Mouse (Mus musculus): ENCODE results near the gene Rc3h1. TPM values are rescaled to one million over a fixed set of nuclear protein-coding genes. Genes with fewer than 3 reads are reported as not detected.

Rc3h1 gene
- polyA plus RNA-seq, 1 experiment from 2014 or later, result 9.3 TPM

DNA sequence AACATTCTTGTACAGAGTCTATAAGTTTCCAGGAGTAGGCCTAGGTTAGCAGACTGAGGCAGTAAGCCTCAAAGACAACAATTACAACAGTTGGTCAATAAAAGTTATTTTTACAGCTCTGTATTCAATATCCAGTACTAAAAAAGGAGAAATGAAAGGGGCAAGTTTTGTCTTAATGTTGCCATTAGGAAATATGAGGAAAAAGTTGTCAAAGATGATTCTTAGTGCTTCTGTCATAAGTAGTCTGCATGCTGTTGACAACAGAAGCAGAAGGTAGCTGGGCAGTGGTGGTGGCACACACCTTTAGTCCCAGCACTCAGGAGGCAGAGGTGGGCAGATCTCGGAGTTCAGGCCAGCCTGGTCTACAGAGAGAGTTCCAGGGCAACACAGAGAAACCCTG is 13.2 kb downstream of the Rc3h1 start:
- 96% methylated on average over 1 of the region's 1 CpGs for WGBS (ENCODE audit: insufficient replicate concordance)
- no peaks in the 10 kb centered on the region for H3K9me3 ChIP-seq (replicated peaks; ENCODE audit: control insufficient read depth, low read length)
- no peak overlapping the region for H3K27ac ChIP-seq (ENCODE audit: low read depth, low read length)
- H3K27me3 ChIP-seq (ENCODE audit: control insufficient read depth, insufficient read depth, low read length), result no peaks in the 10 kb centered on the region
- ATAC-seq (replicated peaks; ENCODE audit: insufficient number of reproducible peaks, low FRiP score, low TSS enrichment), result no peak
- H3K4me2 ChIP-seq, result no peak overlapping the region
- no peaks in the 10 kb centered on the region for H3K36me3 ChIP-seq (ENCODE audit: control insufficient read depth, insufficient read depth, low read length)
- peaks cover 10% of the 10 kb centered on the region for H3K4me1 ChIP-seq (ENCODE audit: control insufficient read depth, insufficient read depth, low read length)
- no peak overlapping the region for H3K4me3 ChIP-seq (ENCODE audit: low read depth, low read length)
- H3K9ac ChIP-seq (ENCODE audit: low read depth, low read length), result no peak overlapping the region

DNA sequence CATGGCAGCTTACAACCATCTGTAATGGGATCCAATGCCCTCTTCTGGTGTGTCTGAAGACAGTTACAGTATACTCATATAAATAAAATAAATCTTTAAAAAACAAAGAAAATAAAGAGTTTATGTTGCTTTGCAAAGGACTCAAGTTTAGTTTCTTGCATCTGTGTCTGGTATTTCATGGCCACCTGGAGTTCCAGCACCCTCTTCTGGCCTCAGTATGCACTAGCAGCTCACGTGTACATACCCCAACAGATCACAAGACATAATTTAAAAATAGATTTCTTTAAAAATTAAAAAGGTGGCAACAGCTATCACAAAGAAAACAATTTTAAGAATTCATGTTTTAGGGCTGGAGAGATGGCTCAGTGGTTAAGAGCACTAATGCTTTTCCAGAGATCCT is 15.7 kb downstream of the Rc3h1 start:
- Histone ChIP-seq H3K4me1 (ENCODE audit: control insufficient read depth, insufficient read depth, low read length) (peaks cover 5% of the 10 kb centered on the region; the same call in 1 of the 2 replicates), H3K36me3 (ENCODE audit: control insufficient read depth, insufficient read depth, low read length) (no peaks in the 10 kb centered on the region), H3K9me3 (replicated peaks; ENCODE audit: control insufficient read depth, low read length) (no peaks in the 10 kb centered on the region), H3K4me3 (ENCODE audit: low read depth, low read length) (no peak overlapping the region), H3K27me3 (ENCODE audit: control insufficient read depth, insufficient read depth, low read length) (no peaks in the 10 kb centered on the region), H3K27ac (ENCODE audit: low read depth, low read length) (no peak overlapping the region), H3K9ac (ENCODE audit: low read depth, low read length) (no peak overlapping the region), H3K4me2 (no peak overlapping the region)
- ATAC-seq (replicated peaks; ENCODE audit: insufficient number of reproducible peaks, low FRiP score, low TSS enrichment), result no peak
- 96% methylated on average over 1 of the region's 1 CpGs for WGBS (ENCODE audit: insufficient replicate concordance)

DNA sequence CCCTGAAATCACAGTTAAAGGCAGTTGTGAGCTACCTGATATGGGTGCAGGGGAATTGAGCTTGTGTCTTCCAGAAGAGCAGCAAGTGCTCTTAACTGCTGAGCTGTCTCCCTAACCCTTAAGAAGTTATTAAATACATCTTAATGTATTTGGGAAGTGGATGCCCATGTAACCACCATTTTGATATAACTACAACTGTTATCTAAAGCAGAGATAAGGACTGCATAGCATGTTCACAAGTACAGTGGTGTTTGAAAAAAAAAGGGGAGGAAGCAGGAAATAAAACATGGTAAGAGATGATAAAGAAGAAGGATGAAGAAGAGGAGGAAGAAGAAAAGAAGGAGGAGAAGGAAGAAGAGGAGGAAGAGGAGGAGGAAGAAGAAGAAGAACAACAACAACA is 25.1 kb downstream of the Rc3h1 start:
- no peaks in the 10 kb centered on the region for H3K9me3 ChIP-seq (replicated peaks; ENCODE audit: control insufficient read depth, low read length)
- no peaks in the 10 kb centered on the region for H3K36me3 ChIP-seq (ENCODE audit: control insufficient read depth, insufficient read depth, low read length)
- H3K27ac ChIP-seq (ENCODE audit: low read depth, low read length), result no peak overlapping the region
- no peak overlapping the region for H3K9ac ChIP-seq (ENCODE audit: low read depth, low read length)
- no peak overlapping the region for H3K4me3 ChIP-seq (ENCODE audit: low read depth, low read length)
- H3K27me3 ChIP-seq (ENCODE audit: control insufficient read depth, insufficient read depth, low read length), result no peaks in the 10 kb centered on the region
- no peak overlapping the region for H3K4me2 ChIP-seq
- H3K4me1 ChIP-seq (ENCODE audit: control insufficient read depth, insufficient read depth, low read length), result no peaks in the 10 kb centered on the region
- ATAC-seq (replicated peaks; ENCODE audit: insufficient number of reproducible peaks, low FRiP score, low TSS enrichment), result no peak

DNA sequence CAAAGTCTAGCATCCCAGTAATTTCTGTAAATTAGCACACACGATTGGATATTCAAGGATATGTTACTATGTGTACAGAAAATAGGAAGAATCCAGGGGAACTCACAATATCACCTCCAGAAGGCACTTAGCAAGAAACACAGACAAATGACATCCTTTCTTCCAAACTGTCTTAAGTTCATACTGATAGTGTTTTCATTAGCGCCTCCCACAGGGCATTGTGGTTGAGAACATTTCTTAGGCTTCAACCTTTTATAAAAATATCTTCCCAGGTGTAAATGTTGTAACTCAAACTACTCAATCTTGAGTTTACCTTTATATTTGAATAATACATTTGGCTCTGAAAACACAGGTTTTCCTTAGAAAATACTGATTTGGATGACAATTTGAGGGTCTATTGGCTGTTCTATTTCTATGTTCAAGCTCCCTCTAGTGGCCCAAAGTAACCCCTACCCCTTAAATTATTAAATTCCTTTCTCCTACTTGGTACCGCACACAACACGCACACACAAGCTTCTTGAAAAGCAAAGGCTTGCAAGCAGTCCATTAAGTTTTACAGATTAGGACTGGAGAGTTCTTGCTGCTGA is 27.8 kb downstream of the Rc3h1 start:
- no peaks in the 10 kb centered on the region for H3K4me1 ChIP-seq (ENCODE audit: control insufficient read depth, insufficient read depth, low read length)
- 67% methylated on average over 4 of the region's 4 CpGs for WGBS (ENCODE audit: insufficient replicate concordance)
- no peak overlapping the region for H3K9ac ChIP-seq (ENCODE audit: low read depth, low read length)
- no peak overlapping the region for H3K27ac ChIP-seq (ENCODE audit: low read depth, low read length)
- no peak overlapping the region for H3K4me2 ChIP-seq
- no peaks in the 10 kb centered on the region for H3K27me3 ChIP-seq (ENCODE audit: control insufficient read depth, insufficient read depth, low read length)
- H3K9me3 ChIP-seq (replicated peaks; ENCODE audit: control insufficient read depth, low read length), result no peaks in the 10 kb centered on the region
- H3K4me3 ChIP-seq (ENCODE audit: low read depth, low read length), result no peak overlapping the region
- no peak for ATAC-seq (replicated peaks; ENCODE audit: insufficient number of reproducible peaks, low FRiP score, low TSS enrichment)
- H3K36me3 ChIP-seq (ENCODE audit: control insufficient read depth, insufficient read depth, low read length), result no peaks in the 10 kb centered on the region

- Histone ChIP-seq H3K9me3 (replicated peaks; ENCODE audit: control insufficient read depth, low read length) (no peaks in the 10 kb centered on the region), H3K27me3 (ENCODE audit: control insufficient read depth, insufficient read depth, low read length) (no peaks in the 10 kb centered on the region), H3K27ac (ENCODE audit: low read depth, low read length) (no peak overlapping the region), H3K36me3 (ENCODE audit: control insufficient read depth, insufficient read depth, low read length) (peaks cover 4% of the 10 kb centered on the region), H3K4me2 (no peak overlapping the region), H3K9ac (ENCODE audit: low read depth, low read length) (no peak overlapping the region), H3K4me1 (ENCODE audit: control insufficient read depth, insufficient read depth, low read length) (no peaks in the 10 kb centered on the region), H3K4me3 (ENCODE audit: low read depth, low read length) (no peak overlapping the region)
- WGBS (ENCODE audit: insufficient replicate concordance), result 91% methylated on average over 6 of the region's 6 CpGs
- ATAC-seq (replicated peaks; ENCODE audit: insufficient number of reproducible peaks, low FRiP score, low TSS enrichment), result no peak
Observed at GRCm38 (mm10) chr1:160935551-160935950, 29.3 kb downstream of the Rc3h1 start.

- ATAC-seq (replicated peaks; ENCODE audit: insufficient number of reproducible peaks, low FRiP score, low TSS enrichment), result no peak
- Histone ChIP-seq H3K4me3 (ENCODE audit: low read depth, low read length) (no peak overlapping the region), H3K27me3 (ENCODE audit: control insufficient read depth, insufficient read depth, low read length) (no peaks in the 10 kb centered on the region), H3K4me2 (no peak overlapping the region), H3K4me1 (ENCODE audit: control insufficient read depth, insufficient read depth, low read length) (no peaks in the 10 kb centered on the region), H3K9me3 (replicated peaks; ENCODE audit: control insufficient read depth, low read length) (no peaks in the 10 kb centered on the region), H3K27ac (ENCODE audit: low read depth, low read length) (no peak overlapping the region), H3K9ac (ENCODE audit: low read depth, low read length) (no peak overlapping the region), H3K36me3 (ENCODE audit: control insufficient read depth, insufficient read depth, low read length) (peaks cover 16% of the 10 kb centered on the region)
- WGBS (ENCODE audit: insufficient replicate concordance), result 96% methylated on average over 7 of the region's 7 CpGs
Observed at GRCm38 (mm10) chr1:160963199-160963598, 57.0 kb downstream of the Rc3h1 start.

DNA sequence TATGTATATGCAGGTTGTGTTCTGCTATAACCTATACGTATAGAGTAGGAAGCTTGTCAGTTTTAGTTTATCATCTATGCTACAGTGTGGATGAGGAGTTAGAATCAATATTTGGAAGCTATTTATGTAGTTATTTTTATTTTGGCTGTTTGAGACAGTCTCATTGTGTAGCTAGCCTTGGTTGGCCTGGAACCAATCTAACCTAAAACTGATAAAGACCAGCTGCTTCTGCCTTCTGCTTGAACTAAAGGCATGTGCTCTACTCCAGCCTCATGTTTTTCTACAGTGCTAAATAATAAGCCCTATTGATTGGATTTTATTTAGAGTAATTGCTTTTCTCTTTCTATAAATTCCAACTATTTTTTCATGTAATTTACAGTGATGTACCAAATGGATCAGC is 61.0 kb downstream of the Rc3h1 start:
- Histone ChIP-seq H3K4me1 (ENCODE audit: control insufficient read depth, insufficient read depth, low read length) (no peaks in the 10 kb centered on the region), H3K27ac (ENCODE audit: low read depth, low read length) (no peak overlapping the region), H3K27me3 (ENCODE audit: control insufficient read depth, insufficient read depth, low read length) (no peaks in the 10 kb centered on the region), H3K4me2 (no peak overlapping the region), H3K9ac (ENCODE audit: low read depth, low read length) (no peak overlapping the region), H3K36me3 (ENCODE audit: control insufficient read depth, insufficient read depth, low read length) (peaks cover 16% of the 10 kb centered on the region), H3K4me3 (ENCODE audit: low read depth, low read length) (no peak overlapping the region), H3K9me3 (replicated peaks; ENCODE audit: control insufficient read depth, low read length) (no peaks in the 10 kb centered on the region)
- 86% methylated on average over 1 of the region's 1 CpGs for WGBS (ENCODE audit: insufficient replicate concordance)
- ATAC-seq (replicated peaks; ENCODE audit: insufficient number of reproducible peaks, low FRiP score, low TSS enrichment), result no peak

DNA sequence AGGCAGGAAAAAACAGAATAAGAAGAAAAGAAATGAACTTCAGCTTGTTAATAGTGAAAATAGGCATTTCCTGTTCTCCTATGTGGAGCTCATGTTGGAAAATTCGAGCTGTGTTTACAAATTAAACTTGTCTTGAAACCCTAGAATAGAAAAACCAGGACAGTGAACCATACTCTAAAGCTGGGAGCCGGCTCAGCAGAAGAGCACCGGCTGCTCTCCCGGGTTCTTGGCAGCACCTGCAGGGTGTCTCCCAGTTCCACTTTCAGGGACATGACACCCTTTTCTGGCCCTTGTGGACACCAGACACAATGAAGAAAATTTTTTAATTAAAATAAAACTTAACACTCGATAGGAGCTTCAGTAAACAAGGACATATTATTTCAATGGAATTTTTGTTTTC is 62.4 kb downstream of the Rc3h1 start:
- ATAC-seq (replicated peaks; ENCODE audit: insufficient number of reproducible peaks, low FRiP score, low TSS enrichment), result no peak
- Histone ChIP-seq H3K4me1 (ENCODE audit: control insufficient read depth, insufficient read depth, low read length) (no peaks in the 10 kb centered on the region), H3K36me3 (ENCODE audit: control insufficient read depth, insufficient read depth, low read length) (peaks cover 8% of the 10 kb centered on the region; the same call in 1 of the 2 replicates), H3K9ac (ENCODE audit: low read depth, low read length) (no peak overlapping the region), H3K27ac (ENCODE audit: low read depth, low read length) (no peak overlapping the region), H3K4me3 (ENCODE audit: low read depth, low read length) (no peak overlapping the region), H3K9me3 (replicated peaks; ENCODE audit: control insufficient read depth, low read length) (no peaks in the 10 kb centered on the region), H3K4me2 (no peak overlapping the region), H3K27me3 (ENCODE audit: control insufficient read depth, insufficient read depth, low read length) (no peaks in the 10 kb centered on the region)
- 86% methylated on average over 5 of the region's 5 CpGs for WGBS (ENCODE audit: insufficient replicate concordance)

DNA sequence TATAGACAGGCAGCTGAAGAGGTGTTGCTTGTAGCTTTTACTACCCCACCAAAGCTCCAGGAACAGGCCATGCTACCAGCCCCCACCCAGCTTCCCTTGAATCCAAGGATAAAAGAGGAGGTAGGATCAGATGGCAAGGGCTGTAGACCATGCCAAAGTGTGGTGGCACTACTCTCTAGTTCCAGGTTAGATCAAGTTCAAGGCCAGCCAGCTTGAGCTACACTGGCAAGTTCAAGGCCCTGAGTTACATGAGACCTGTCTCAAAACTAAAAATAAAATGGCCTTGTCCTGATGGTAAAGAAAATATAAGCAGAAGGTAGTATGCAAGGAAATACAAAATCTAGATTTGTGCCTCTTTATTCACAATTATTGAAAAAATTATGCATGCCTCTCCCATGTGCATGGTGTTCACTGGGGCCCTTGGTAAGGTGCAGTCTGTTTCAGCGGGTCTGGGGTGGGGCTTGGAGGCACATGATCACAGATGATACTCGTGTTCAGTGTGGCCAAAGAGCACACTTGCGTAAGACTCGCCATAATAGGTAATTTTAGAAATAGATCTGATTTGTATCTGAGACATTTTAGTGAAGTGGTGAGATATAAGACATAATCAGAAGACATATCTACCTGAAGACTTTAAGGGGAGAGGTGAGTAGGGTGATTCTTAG is 72.0 kb downstream of the Rc3h1 start, which contains the start of gene Serpinc1:
Gene Serpinc1 (plus strand): TSS at position 515 of the 665 bp plus-strand sequence.
- no peaks in the 10 kb centered on the region for H3K4me1 ChIP-seq (ENCODE audit: control insufficient read depth, insufficient read depth, low read length)
- no peak within 1 kb of the TSS for H3K4me3 ChIP-seq (ENCODE audit: low read depth, low read length)
- no peak within 1 kb of the TSS for H3K9ac ChIP-seq (ENCODE audit: low read depth, low read length)
- H3K27me3 ChIP-seq (ENCODE audit: control insufficient read depth, insufficient read depth, low read length), result no peaks in the 10 kb centered on the region
- H3K4me2 ChIP-seq, result no peak within 1 kb of the TSS
- H3K27ac ChIP-seq (ENCODE audit: low read depth, low read length), result no peak within 1 kb of the TSS
- no peaks in the 10 kb centered on the region for H3K36me3 ChIP-seq (ENCODE audit: control insufficient read depth, insufficient read depth, low read length)
- H3K9me3 ChIP-seq (replicated peaks; ENCODE audit: control insufficient read depth, low read length), result no peaks in the 10 kb centered on the region
- no peak for ATAC-seq (replicated peaks; ENCODE audit: insufficient number of reproducible peaks, low FRiP score, low TSS enrichment)
- 93% methylated on average over 4 of the region's 4 CpGs for WGBS (ENCODE audit: insufficient replicate concordance)
